Mouse (Mus musculus) intestine, embryonic 14.5 days (tissue): Measurements from ENCODE around the gene Sec14l3. TPM values are rescaled to one million over a fixed set of nuclear protein-coding genes. Genes with fewer than 3 reads are reported as not detected.

Experiments used
- ATAC-seq: fragments of 200-750 bp; cut with Nextera tagmentation; replicated peaks from 2 replicates; pipeline ENCODE4 v1.8.0; 2017; ENCODE audit warnings: low read depth, moderate number of reproducible peaks, moderate TSS enrichment, moderate library complexity; ENCODE audit not compliant: low FRiP score, low TSS enrichment
- DNase-seq: peaks from one replicate; pipeline ENCODE4 v3.0.0-alpha.2; 2018; ENCODE audit warnings: low spot score
- H3K27ac ChIP-seq: fragments of 300-500 bp; sonication (generic); 2 replicates; pipeline ENCODE4 v1.5.1; 2014; ENCODE audit warnings: low read depth, mild to moderate bottlenecking, control low read depth
- H3K27me3 ChIP-seq: fragments of 300-500 bp; sonication (generic); replicated peaks from 2 replicates; pipeline ENCODE4 v1.6.1; 2014; ENCODE audit warnings: low read length, control low read depth; ENCODE audit not compliant: control insufficient read depth, insufficient read depth
- H3K36me3 ChIP-seq: fragments of 300-500 bp; sonication (generic); 2 replicates; pipeline ENCODE4 v1.6.1; 2014; ENCODE audit warnings: low read length, control low read depth; ENCODE audit not compliant: control insufficient read depth, insufficient read depth
- H3K4me1 ChIP-seq: fragments of 300-500 bp; sonication (generic); replicated peaks from 2 replicates; pipeline ENCODE4 v1.6.1; 2014; ENCODE audit warnings: low read length, control low read depth, mixed read lengths; ENCODE audit not compliant: control insufficient read depth, insufficient read depth
- H3K4me2 ChIP-seq: fragments of 300-500 bp; sonication (generic); 2 replicates; pipeline ENCODE4 v1.6.1; 2014; ENCODE audit warnings: low read length
- H3K4me3 ChIP-seq: fragments of 300-500 bp; sonication (generic); 2 replicates; pipeline ENCODE4 v1.5.1; 2014; ENCODE audit warnings: low read depth, low read length, control low read depth, mixed read lengths
- H3K9ac ChIP-seq: fragments of 300-500 bp; sonication (generic); 2 replicates; pipeline ENCODE4 v1.6.1; 2014; ENCODE audit warnings: mild to moderate bottlenecking, low read length
- H3K9me3 ChIP-seq: fragments of 300-500 bp; sonication (generic); 2 replicates; pipeline ENCODE4 v1.6.1; 2016; ENCODE audit warnings: low read length, control low read depth; ENCODE audit not compliant: control insufficient read depth
- WGBS: fragments of 180-500 bp; shearing (Covaris S2); extraction: QIAGEN DNeasy Blood & Tissue Kit; methylation state at CpG from one replicate; pipeline ENCODE4 v1.1.7; 2014; 5-methylcytosine and 5-hydroxymethylcytosine counted together
- polyA plus RNA-seq: library from polyadenylated mRNA; unstranded; fragments of >200 nt; fragmentation: Nextera tagmentation; extraction: Ambion mirVana; gene quantifications from 2 replicates; pipeline ENCODE4 v1.2.1, GENCODE M21; 2014

Gene Sec14l3
- polyA plus RNA-seq, 1 experiment from 2014 or later, result not detected

DNA sequence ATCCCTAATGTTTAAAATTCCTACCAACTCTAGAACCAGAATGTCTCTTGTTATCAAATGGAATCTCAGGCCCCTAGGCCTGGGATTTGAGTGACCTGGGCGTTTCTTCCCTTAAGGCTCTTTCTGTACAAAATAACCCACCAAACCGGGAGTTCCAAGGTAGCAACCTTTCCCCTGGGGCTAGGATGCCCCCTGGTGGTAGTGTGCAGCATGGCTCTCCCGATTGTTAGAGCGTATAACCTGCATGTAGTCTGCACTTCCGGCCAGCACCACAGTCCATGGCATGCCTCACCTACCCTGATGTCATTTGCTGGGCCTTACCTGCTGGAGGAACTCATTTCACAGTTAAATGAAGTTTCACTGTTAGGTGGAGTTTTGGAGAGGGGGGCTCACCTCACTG lies 59.3 kb downstream of the Sec14l3 start:
- Histone ChIP-seq H3K9me3 (0 out of 2 replicates have a peak, but pooled peaks cover 4% of the 10 kb centered on the region), H3K4me2 (no peak overlapping the region), H3K27me3 (peaks cover 8% of the 10 kb centered on the region; the same call in 1 of the 2 replicates), H3K27ac (no peak overlapping the region), H3K4me1 (no peaks in the 10 kb centered on the region), H3K36me3 (no peaks in the 10 kb centered on the region), H3K4me3 (no peak overlapping the region), H3K9ac (no peak overlapping the region)
- 74% methylated on average over 5 of the region's 5 CpGs for WGBS
- ATAC-seq, result no peak
- no peak for DNase-seq

DNA sequence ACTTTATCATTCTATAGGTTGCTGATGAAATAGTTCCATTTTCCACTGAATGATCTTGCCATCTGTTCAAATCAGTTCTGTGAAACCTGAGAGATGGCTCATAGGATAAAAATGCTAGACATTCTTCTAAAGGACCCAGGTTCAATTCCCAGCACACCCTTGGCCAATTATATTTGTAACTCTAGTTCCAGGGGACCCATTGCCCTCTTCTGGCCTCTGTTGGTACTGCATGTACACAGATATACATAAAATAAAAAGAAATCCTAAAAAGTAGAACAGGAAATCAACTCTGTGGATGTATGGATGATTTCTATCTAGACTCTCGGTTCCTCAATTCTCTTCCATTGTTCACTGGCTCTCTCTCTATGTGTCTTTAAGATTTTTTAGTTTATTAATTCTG lies 62.4 kb downstream of the Sec14l3 start:
- ATAC-seq, result no peak
- no peak overlapping the region for H3K4me3 ChIP-seq
- no peak overlapping the region for H3K4me2 ChIP-seq
- 91% methylated on average over 1 of the region's 1 CpGs for WGBS
- no peaks in the 10 kb centered on the region for H3K36me3 ChIP-seq
- H3K27me3 ChIP-seq, result no peaks in the 10 kb centered on the region
- no peak overlapping the region for H3K27ac ChIP-seq
- H3K9me3 ChIP-seq, result 0 out of 2 replicates have a peak, but pooled peaks cover 4% of the 10 kb centered on the region
- no peak overlapping the region for H3K9ac ChIP-seq
- no peak for DNase-seq
- no peaks in the 10 kb centered on the region for H3K4me1 ChIP-seq

Other genes starting within 250 kb of the Sec14l3 start
- gene Osbp2, start 200.9 kb upstream of the Sec14l3 start, polyA plus RNA-seq, result 0.44 and 0.51 TPM in 2 replicates
- gene 4921536K21Rik, start 169.7 kb upstream of the Sec14l3 start, polyA plus RNA-seq, result 0.07 and 0.11 TPM in 2 replicates
- 8.3 and 8.7 TPM in 2 replicates for gene Dusp18, start 169.6 kb upstream of the Sec14l3 start, polyA plus RNA-seq
- gene Slc35e4, start 150.2 kb upstream of the Sec14l3 start, polyA plus RNA-seq, result 2.3 and 2.5 TPM in 2 replicates
- gene Tcn2, start 132.7 kb upstream of the Sec14l3 start, polyA plus RNA-seq, result 37.9 and 39.0 TPM in 2 replicates
- 75.4 and 79.3 TPM in 2 replicates for gene Pes1, start 100.9 kb upstream of the Sec14l3 start, polyA plus RNA-seq
- gene 4930556J24Rik, start 88.1 kb upstream of the Sec14l3 start, polyA plus RNA-seq, result 0.15 TPM in 1 of 2 replicates, not detected in the other
- gene Gal3st1, start 81.2 kb upstream of the Sec14l3 start, polyA plus RNA-seq, result 14.7 and 17.4 TPM in 2 replicates
- gene Sec14l4, start 33.4 kb upstream of the Sec14l3 start, polyA plus RNA-seq, result 0.05 and 0.38 TPM in 2 replicates
- 22.5 and 25.2 TPM in 2 replicates for gene Mtfp1, start 30.6 kb downstream of the Sec14l3 start, polyA plus RNA-seq
- gene Sec14l2, start 58.6 kb downstream of the Sec14l3 start, polyA plus RNA-seq, result 0.84 and 1.1 TPM in 2 replicates
- gene Rnf215, start 70.4 kb downstream of the Sec14l3 start, polyA plus RNA-seq, result 24.9 and 27.7 TPM in 2 replicates
- gene Ccdc157, start 95.5 kb downstream of the Sec14l3 start, polyA plus RNA-seq, result 3.0 and 4.7 TPM in 2 replicates
- gene Sf3a1, start 95.5 kb downstream of the Sec14l3 start, polyA plus RNA-seq, result 59.5 and 61.3 TPM in 2 replicates
- 18.1 and 20.1 TPM in 2 replicates for gene Tbc1d10a, start 121.9 kb downstream of the Sec14l3 start, polyA plus RNA-seq
- gene Castor1, start 153.4 kb downstream of the Sec14l3 start, polyA plus RNA-seq, result 1.3 and 2.0 TPM in 2 replicates
- gene Osm, start 171.6 kb downstream of the Sec14l3 start, polyA plus RNA-seq, result not detected in 2 replicates
- 0.05 and 0.11 TPM in 2 replicates for gene Lif, start 192.7 kb downstream of the Sec14l3 start, polyA plus RNA-seq